Mouse (Mus musculus): ENCODE measurements around the gene Adgre5. TPM values are rescaled to one million over a fixed set of nuclear protein-coding genes. Genes with fewer than 3 reads are reported as not detected.
A peak's percentile ranks its signal among the peaks of the same experiment; 100 is the strongest.

Adgre5 gene
- total and polyA plus RNA-seq, 3 experiments = 0.54 to 23.6 (median 3.7) TPM

DNA sequence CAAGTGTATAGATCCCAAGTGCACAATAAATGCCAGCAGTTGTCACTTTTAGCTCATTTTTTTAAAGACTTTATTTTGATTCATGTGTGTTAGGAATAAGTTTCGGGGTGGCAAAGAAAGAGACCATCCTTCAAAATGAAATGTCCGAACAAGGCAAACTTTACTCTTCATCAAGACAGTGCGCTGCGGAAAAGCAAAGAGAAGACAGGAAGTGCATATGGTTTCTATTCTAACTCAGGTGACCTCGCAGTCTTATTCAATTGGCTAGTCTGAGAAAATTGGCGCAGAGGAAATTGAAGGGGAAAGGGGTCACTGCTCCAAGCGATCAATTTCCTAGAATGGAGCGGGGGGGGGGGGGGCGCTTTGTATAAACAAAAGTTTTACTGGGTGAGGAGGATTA is 41.6 kb downstream of the Adgre5 start:
- Histone ChIP-seq H3K4me1 (ENCODE audit: control insufficient read depth in 1 of 2, insufficient read depth in 2 of 2) (peaks cover 22 to 42% of the 10 kb centered on the region in 2 experiments), H3K27me3 (replicated peaks) (no peaks in the 10 kb centered on the region), H3K79me2 (replicated peaks; ENCODE audit: control insufficient read depth, extremely low read depth, insufficient read depth, poor library complexity, severe bottlenecking) (peaks cover 22% of the 10 kb centered on the region), H3K9me3 (replicated peaks; ENCODE audit: low read length) (peaks cover 6% of the 10 kb centered on the region), H3K27ac (ENCODE audit: insufficient read depth, low read depth) (peak overlapping the region; percentile 69), H3K4me3 (replicated peaks in 1 of 3; ENCODE audit: low read depth in 2 of 3, low read length in 2 of 3, poor library complexity in 1 of 3) (peak overlapping the region; percentile 71 to 94 (median 72)), H3K4me2 (ENCODE audit: insufficient read depth, low read depth, poor library complexity, severe bottlenecking) (peak overlapping the region; percentile 46), H3K9ac (ENCODE audit: insufficient read depth, low read depth) (peak overlapping the region; percentile 85), H3K36me3 (replicated peaks in 1 of 2; ENCODE audit: control insufficient read depth in 1 of 2, insufficient read depth in 1 of 2, low read length in 1 of 2) (peaks cover 0 to 20% of the 10 kb centered on the region in 2 experiments)
- in situ Hi-C loops (cut with MboI; ENCODE audit: low pct_ligation_motif_present, low pct_unique_long_range_greater_than_20kb, low sequenced_read_pairs) = no loop called here
- TF ChIP-seq MEF2A (IDR thresholded peaks at IDR 0.05; ENCODE audit: borderline replicate concordance, low read depth, low read length) (no peak), MYC (IDR thresholded peaks at IDR 0.05; ENCODE audit: low read depth, low read length) (peak; percentile 18; the same call in 1 of the 2 replicates), TCF12 (IDR thresholded peaks at IDR 0.05; ENCODE audit: low read depth, low read length) (0 out of 2 replicates have a peak, but pooled peaks have one; percentile 37), E2F4 (IDR thresholded peaks at IDR 0.05; ENCODE audit: insufficient replicate concordance, low read depth, low read length) (no peak), USF1 (IDR thresholded peaks at IDR 0.05; ENCODE audit: low read depth, low read length) (peak; percentile 59), ZMIZ1 (IDR thresholded peaks at IDR 0.05; ENCODE audit: low read depth, low read length) (no peak), BHLHE40 (IDR thresholded peaks at IDR 0.05; ENCODE audit: low read depth, low read length) (peak; percentile 75), MAX (IDR thresholded peaks at IDR 0.05; ENCODE audit: low read length) (no peak; the same call in 1 of the 2 replicates), ETS1 (conservative IDR thresholded peaks at IDR 0.05; ENCODE audit: low read depth, low read length) (0 out of 2 replicates have a peak, but pooled peaks have one; percentile 21), USF2 (conservative IDR thresholded peaks at IDR 0.05; ENCODE audit: low read depth, low read length) (no peak), POLR2AphosphoS2 (IDR thresholded peaks at IDR 0.05; ENCODE audit: low read depth, low read length) (no peak), MXI1 (IDR thresholded peaks at IDR 0.05; ENCODE audit: low read depth, low read length) (0 out of 2 replicates have a peak, but pooled peaks have one; percentile 9), KAT2A (IDR thresholded peaks at IDR 0.05; ENCODE audit: insufficient replicate concordance, low read length) (no peak), SIN3A (IDR thresholded peaks at IDR 0.05; ENCODE audit: low read length) (no peak), IRF4 (IDR thresholded peaks at IDR 0.05; ENCODE audit: low read depth, low read length) (no peak), TBP (conservative IDR thresholded peaks at IDR 0.05; ENCODE audit: low read depth, low read length) (peak; percentile 76; the same call in 1 of the 2 replicates), ELF1 (IDR thresholded peaks at IDR 0.05; ENCODE audit: low read depth, low read length) (peak; percentile 79), RCOR1 (conservative IDR thresholded peaks at IDR 0.05; ENCODE audit: low read depth, low read length) (no peak)
- DNase-seq (ENCODE audit: extremely low read depth) = peak; percentile 68
- dilution Hi-C loops (cut with MboI; ENCODE audit: extremely low pct_ligation_motif_present, extremely low pct_unique_long_range_greater_than_20kb, low sequenced_read_pairs) = no loop called here

DNA sequence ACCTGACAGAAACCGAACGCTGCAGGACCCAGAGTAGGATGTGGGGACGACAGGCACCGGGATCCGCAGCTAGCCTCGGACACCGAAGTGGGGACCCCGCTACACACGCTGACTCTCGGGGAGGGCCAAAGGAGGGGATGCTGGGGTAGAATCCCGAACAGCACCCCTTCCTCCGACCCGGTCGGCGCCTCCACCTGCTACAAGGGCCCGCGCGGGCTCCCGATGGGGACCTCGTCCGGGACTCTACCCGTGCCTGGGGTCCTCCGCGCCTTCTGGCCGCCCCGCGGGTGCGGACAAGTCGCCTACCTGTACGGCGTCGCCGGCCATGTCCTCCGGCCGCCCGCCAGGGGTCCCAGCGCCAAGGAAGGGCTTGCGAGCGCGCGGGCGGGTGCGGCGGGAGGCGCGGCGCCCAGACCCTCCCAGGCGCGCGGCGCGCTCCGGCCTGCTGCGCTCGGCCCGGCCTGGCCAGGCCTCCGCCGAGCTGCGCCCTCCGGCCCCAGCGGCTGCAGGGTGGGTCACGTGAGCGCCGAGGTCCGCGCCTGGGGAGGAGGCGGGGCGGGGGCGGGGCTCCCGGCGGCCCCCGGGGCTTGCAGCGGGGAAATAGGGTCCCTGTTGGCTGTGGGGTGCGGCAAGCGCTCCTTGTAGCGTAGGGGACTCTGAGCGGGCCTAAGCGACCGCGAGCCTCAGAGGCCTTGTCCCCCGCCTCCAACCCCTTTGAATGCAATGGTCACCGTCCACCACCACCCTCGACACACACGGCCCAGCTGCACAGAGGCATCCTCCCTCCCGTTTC is 42.3 kb downstream of the Adgre5 start, which contains the start of gene Pkn1:
Gene Pkn1, minus strand, starts transcription at position 519 of the 793 bp plus-strand sequence.
- peak within 1 kb of the TSS; percentile 64 for H3K4me2 ChIP-seq (ENCODE audit: insufficient read depth, low read depth, poor library complexity, severe bottlenecking)
- DNase-seq (ENCODE audit: extremely low read depth) = peak; percentile 60
- peaks cover 6% of the 10 kb centered on the region for H3K9me3 ChIP-seq (replicated peaks; ENCODE audit: low read length)
- H3K9ac ChIP-seq (ENCODE audit: insufficient read depth, low read depth) = peak within 1 kb of the TSS; percentile 85
- no peaks in the 10 kb centered on the region for H3K27me3 ChIP-seq (replicated peaks)
- H3K4me3 ChIP-seq (replicated peaks in 1 of 3; ENCODE audit: low read depth in 2 of 3, low read length in 2 of 3, poor library complexity in 1 of 3) = peak within 1 kb of the TSS; percentile 72 to 94 (median 84)
- peaks cover 0 to 25% of the 10 kb centered on the region in 2 experiments for H3K36me3 ChIP-seq (replicated peaks in 1 of 2; ENCODE audit: control insufficient read depth in 1 of 2, insufficient read depth in 1 of 2, low read length in 1 of 2)
- in situ Hi-C loops (cut with MboI; ENCODE audit: low pct_ligation_motif_present, low pct_unique_long_range_greater_than_20kb, low sequenced_read_pairs) = no loop called here
- peak within 1 kb of the TSS; percentile 69 for H3K27ac ChIP-seq (ENCODE audit: insufficient read depth, low read depth)
- H3K4me1 ChIP-seq (ENCODE audit: control insufficient read depth in 1 of 2, insufficient read depth in 2 of 2) = peaks cover 25 to 49% of the 10 kb centered on the region in 2 experiments
- dilution Hi-C loops (cut with MboI; ENCODE audit: extremely low pct_ligation_motif_present, extremely low pct_unique_long_range_greater_than_20kb, low sequenced_read_pairs) = no loop called here
- no peak; the same call in 1 of the 2 replicates for TF ChIP-seq MAZ (IDR thresholded peaks at IDR 0.05; ENCODE audit: low read depth, low read length)
- 0 out of 2 replicates have a peak, but pooled peaks have one; percentile 23 for TF ChIP-seq SIN3A (IDR thresholded peaks at IDR 0.05; ENCODE audit: low read length)
- TF ChIP-seq MAX (IDR thresholded peaks at IDR 0.05; ENCODE audit: low read length) = no peak
- 0 out of 2 replicates have a peak, but pooled peaks have one; percentile 1 for TF ChIP-seq TCF12 (IDR thresholded peaks at IDR 0.05; ENCODE audit: low read depth, low read length)
- TF ChIP-seq ZMIZ1 (IDR thresholded peaks at IDR 0.05; ENCODE audit: low read depth, low read length) = no peak
- peak; percentile 70 for TF ChIP-seq POLR2A (IDR thresholded peaks at IDR 0.05; ENCODE audit: low read depth, low read length)
- TF ChIP-seq SMC3 (IDR thresholded peaks at IDR 0.05; ENCODE audit: low read depth, low read length) = no peak
- TF ChIP-seq TBP (conservative IDR thresholded peaks at IDR 0.05; ENCODE audit: low read depth, low read length) = no peak
- TF ChIP-seq BHLHE40 (IDR thresholded peaks at IDR 0.05; ENCODE audit: low read depth, low read length) = peak; percentile 91
- TF ChIP-seq NELFE (IDR thresholded peaks at IDR 0.05; ENCODE audit: low read depth, low read length) = peak; percentile 70
- TF ChIP-seq GABPA (IDR thresholded peaks at IDR 0.05; ENCODE audit: insufficient replicate concordance, low read depth, low read length) = no peak
- TF ChIP-seq ZC3H11A (IDR thresholded peaks at IDR 0.05; ENCODE audit: low read depth, low read length) = no peak
- peak; percentile 88 for TF ChIP-seq USF1 (IDR thresholded peaks at IDR 0.05; ENCODE audit: low read depth, low read length)
- TF ChIP-seq HCFC1 (IDR thresholded peaks at IDR 0.05; ENCODE audit: low read depth, low read length) = no peak
- TF ChIP-seq MXI1 (IDR thresholded peaks at IDR 0.05; ENCODE audit: low read depth, low read length) = no peak; the same call in 1 of the 2 replicates
- no peak for TF ChIP-seq CHD1 (IDR thresholded peaks at IDR 0.05; ENCODE audit: low read depth, low read length)
- TF ChIP-seq NRF1 (IDR thresholded peaks at IDR 0.05; ENCODE audit: low read depth, low read length) = 0 out of 2 replicates have a peak, but pooled peaks have one; percentile 45
- no peak for TF ChIP-seq JUND (conservative IDR thresholded peaks at IDR 0.05; ENCODE audit: low read depth, low read length)
- peaks cover 27% of the 10 kb centered on the region for H3K79me2 ChIP-seq (replicated peaks; ENCODE audit: control insufficient read depth, extremely low read depth, insufficient read depth, poor library complexity, severe bottlenecking)
